Mouse (Mus musculus): ENCODE measurements around the gene Jag1.

DNA sequence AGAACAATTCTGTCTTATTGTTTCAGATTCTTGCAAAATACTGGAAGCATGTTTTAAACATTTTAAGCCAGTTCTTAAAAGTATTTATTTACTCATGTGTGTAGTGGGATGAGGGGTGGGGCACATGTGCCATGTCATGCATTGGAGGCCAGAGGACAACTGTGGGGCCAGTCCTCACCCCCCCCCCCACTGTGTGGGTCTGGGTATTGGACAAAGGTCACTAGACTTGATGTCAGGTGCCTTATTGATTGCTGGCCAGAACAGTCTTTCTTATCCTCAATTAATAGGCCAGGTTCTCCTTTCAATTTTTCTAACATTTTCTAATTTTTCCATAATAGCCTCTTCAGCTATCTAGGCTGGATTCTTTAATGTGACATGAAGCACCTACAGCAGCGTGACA lies 21.6 kb upstream of the Jag1 start:
- TF ChIP-seq POLR2A (IDR thresholded peaks at IDR 0.05; ENCODE audit: borderline replicate concordance, insufficient read depth, low read length) = no peak
- TF ChIP-seq CTCF (IDR thresholded peaks at IDR 0.05; ENCODE audit: borderline replicate concordance, insufficient read depth, low read depth, low read length) = no peak

All from cerebellum, adult 2 months (tissue).